12 mouse cellular contexts compared by ENCODE assay signal in the genomic region with DNA sequence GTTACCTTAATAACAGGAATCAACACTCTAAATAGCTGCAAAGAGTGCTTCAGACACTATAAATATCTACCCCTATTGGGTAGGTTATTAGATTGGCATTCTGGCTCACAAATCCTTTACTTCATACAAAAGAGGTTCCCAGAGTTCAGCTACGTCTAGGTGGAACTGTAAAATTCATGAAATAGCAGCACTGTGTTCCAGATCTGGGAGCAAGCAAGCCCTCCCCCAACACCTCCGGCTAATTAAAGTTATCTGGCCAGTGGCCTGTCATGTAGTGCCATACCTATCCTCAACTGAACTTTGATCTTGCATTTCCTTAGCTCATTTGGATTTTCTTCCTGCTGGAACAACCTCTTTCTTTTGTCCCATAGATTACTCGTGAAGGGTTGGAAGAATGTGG.
"Had no signal": no experiment of that assay in that cellular context is flagged by ENCODE, and none has a peak within 500 bp of the region (broad histone marks: within the 10 kb centered on the region; RNA-seq: fewer than 3 reads in every experiment).

No protein-coding gene starts in this region.

- ATAC-seq: midbrain, embryonic 16.5 days had no signal

- H3K4me2 ChIP-seq: limb, embryonic 13.5 days; midbrain, embryonic 12.5 days; neural tube, embryonic 13.5 days had no signal

- H3K27ac ChIP-seq: limb, embryonic 13.5 days; liver, embryonic 14.5 days; midbrain, embryonic 12.5 days; neural tube, embryonic 13.5 days had no signal

- H3K9me3 ChIP-seq: limb, embryonic 13.5 days; midbrain, embryonic 12.5 days; neural tube, embryonic 13.5 days had no signal

- DNase-seq: left cerebral cortex, postnatal 4 days; lung, adult 18-20 months; retina, postnatal 1 day; right cerebral cortex, postnatal 4 days; spleen, adult 18-20 months; thymus, adult 18-20 months; thymus, postnatal 14 days had no signal

- H3K4me1 ChIP-seq: limb, embryonic 13.5 days; midbrain, embryonic 12.5 days; neural tube, embryonic 13.5 days had no signal

- H3K9ac ChIP-seq: limb, embryonic 13.5 days; liver, embryonic 14.5 days; midbrain, embryonic 12.5 days; neural tube, embryonic 13.5 days had no signal

- H3K27me3 ChIP-seq: limb, embryonic 13.5 days; midbrain, embryonic 12.5 days; neural tube, embryonic 13.5 days had no signal

- H3K4me3 ChIP-seq: limb, embryonic 13.5 days; midbrain, embryonic 12.5 days; neural tube, embryonic 13.5 days had no signal

- H3K36me3 ChIP-seq: limb, embryonic 13.5 days; midbrain, embryonic 12.5 days; neural tube, embryonic 13.5 days had no signal
